Mouse (Mus musculus): ENCODE measurements around the gene Mrpl58.

Gene Mrpl58

GRCm38 (mm10) chr11:115403338-115404124 is at the start of gene Mrpl58:
TSS of gene Mrpl58 (plus strand) at chr11:115403752.
- DNase-seq (ENCODE audit: inconsistent age in 2 of 2, low spot score in 1 of 2): peak; percentile 89 to 97

GRCm38 (mm10) chr11:115354183-115354582 is 49.4 kb upstream of the Mrpl58 start:
- DNase-seq (ENCODE audit: inconsistent age in 2 of 2, low spot score in 1 of 2): peak; percentile 73 to 85

GRCm38 (mm10) chr11:115358468-115358867 is 45.1 kb upstream of the Mrpl58 start:
- peak; percentile 68 to 92 for DNase-seq (ENCODE audit: inconsistent age in 2 of 2, low spot score in 1 of 2)

DNA sequence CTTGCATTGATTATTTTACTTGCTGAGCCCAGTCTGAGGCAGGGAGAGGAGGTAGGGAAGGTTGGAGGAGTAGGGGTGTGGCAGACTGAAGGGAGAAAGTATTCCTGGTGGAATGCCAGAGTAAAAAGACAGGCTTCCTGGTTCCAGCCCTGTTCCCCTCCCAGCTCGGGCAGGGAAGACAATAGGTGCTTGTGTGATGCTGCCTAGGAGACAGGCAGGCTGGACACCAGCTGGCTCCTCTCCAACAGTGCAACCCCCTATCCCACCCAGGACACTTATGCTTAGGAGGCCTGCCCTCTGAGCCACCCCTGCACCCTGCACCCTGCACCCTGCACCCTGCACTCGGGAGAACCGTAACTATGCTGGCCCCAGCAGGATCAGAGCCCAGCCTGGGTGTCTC is 44.3 kb upstream of the Mrpl58 start:
- DNase-seq (ENCODE audit: inconsistent age in 2 of 2, low spot score in 1 of 2): no peak

- no peak for DNase-seq (ENCODE audit: inconsistent age in 2 of 2, low spot score in 1 of 2)
Measured at GRCm38 (mm10) chr11:115359726-115360125, 43.8 kb upstream of the Mrpl58 start.

DNA sequence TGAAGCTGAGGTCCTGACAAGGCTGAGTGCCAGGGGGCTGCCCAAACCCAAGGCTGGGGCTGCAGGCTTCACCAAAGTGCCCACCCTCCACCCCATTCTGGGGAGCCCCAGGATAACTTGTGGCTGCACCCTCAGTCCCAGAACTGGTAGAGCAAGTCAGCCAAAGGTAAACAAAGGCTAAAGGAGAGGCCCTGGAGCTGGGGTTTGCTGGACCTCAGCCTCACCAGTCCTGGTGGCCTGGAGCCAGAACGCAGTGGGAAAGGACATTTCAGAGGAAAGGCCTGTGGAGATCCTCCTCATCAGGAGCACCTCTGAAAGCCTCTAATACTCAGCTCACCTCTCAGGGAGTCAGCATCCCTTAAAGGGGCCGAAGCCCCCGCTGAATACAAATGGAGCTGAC is 39.4 kb upstream of the Mrpl58 start:
- no peak for DNase-seq (ENCODE audit: inconsistent age in 2 of 2, low spot score in 1 of 2)

DNA sequence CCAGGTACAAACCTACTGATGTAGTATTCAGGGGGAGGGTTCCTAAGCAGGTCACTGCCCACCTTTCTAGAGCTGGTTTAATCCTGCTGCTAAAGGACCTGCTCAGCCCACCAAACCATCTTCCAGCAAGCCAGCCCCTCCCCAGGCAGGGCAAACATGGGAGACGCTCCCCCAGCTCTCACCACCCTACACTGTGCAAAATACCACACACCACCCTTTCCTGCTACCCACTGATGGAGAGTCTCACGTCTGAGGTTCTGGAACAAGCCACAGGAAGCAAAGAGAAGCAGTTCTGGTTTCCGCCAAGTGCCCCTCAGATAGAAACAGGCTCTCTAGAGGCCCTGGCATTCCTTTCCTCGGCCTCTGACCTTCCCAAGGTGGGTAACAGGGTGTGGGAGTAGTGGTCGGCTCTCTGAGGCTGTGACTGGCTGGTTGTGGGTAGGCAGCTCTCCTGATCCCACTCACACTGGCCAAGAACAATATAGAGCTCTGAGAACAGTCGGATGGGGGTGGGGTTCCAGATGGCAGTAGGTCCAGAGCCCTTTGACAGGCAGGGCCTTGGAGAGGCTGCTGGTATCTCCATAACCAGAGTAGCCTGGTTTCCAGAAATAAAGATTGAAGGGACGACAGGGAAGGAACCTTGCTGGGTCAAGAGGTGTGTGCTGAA is 37.4 kb upstream of the Mrpl58 start:
- DNase-seq (ENCODE audit: inconsistent age in 2 of 2, low spot score in 1 of 2): peak in 1 of 2 experiments; percentile 49

- DNase-seq (ENCODE audit: inconsistent age in 2 of 2, low spot score in 1 of 2): peak; percentile 51 to 75
Measured at GRCm38 (mm10) chr11:115366706-115367394, 36.7 kb upstream of the Mrpl58 start.

DNA sequence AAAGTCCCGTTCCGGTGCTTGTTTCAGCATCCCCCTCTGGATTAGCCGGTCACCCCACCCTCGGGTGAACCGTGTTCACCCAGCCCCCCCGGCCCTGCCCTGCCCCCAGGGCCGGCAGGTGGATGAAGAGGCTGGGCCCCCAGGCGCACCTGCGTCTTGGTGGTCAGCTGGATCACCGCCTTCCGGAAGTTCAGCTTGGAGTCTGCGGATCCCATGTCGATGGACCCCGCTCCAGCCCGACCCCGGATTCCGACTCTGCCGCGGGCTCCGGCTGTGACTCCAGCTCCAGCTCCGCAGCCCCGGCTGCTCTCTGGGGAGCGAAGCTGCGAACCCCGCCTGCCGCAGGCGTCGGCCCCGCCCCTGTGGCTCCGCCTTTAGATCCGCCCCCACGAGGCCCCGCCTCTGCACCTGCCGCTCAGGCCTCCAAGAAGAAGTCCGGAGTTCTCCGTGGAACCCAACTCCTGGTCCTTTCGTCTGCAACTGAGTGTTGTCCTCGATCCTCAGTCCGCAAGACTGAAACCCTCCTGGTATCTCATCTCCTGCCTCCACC is 36.1 kb upstream of the Mrpl58 start, which contains the start of gene Hid1:
Hid1 (minus strand) TSS at position 362 of the 550 bp plus-strand sequence.
- peak; percentile 92 to 96 for DNase-seq (ENCODE audit: inconsistent age in 2 of 2, low spot score in 1 of 2)

DNA sequence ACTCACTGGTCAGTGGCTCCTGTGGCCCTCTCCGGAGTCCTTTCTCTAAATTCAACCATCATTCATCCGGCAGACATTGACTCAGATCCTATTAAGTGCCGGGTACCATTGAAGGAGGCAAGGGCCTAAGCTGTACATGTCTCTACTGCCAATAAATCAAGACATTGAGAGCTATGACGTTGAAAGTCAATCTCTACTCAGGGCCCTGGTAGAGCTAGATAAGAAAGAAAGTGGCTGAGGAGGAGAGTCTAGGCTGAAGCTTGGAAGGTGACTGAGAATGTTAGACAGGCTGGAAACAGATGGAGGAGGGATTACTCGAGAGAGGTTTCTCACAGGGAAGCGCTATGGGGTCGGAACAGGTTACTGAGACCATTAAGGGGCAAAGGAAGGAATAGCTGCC is 33.2 kb upstream of the Mrpl58 start:
- DNase-seq (ENCODE audit: inconsistent age in 2 of 2, low spot score in 1 of 2): no peak

DNA sequence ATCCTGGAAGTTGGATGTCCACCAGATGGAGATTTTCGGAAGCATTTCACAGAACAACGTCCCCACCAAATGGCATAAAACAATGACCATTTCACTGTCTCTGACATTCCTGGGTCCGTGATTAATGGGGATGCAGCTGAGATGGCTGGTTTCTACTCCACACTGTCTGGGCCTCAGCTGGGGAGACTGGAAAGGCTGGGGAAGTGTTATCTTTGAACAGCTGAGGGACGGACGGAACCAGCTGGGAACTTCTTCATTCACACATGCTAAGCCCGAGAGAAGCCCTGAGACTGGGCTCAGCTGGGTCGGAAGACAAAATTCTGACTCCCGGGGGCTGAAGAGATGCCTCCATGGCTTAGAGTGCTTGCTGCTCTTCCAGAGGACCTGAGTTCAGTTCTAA is 32.2 kb upstream of the Mrpl58 start:
- no peak for DNase-seq (ENCODE audit: inconsistent age in 2 of 2, low spot score in 1 of 2)

DNA sequence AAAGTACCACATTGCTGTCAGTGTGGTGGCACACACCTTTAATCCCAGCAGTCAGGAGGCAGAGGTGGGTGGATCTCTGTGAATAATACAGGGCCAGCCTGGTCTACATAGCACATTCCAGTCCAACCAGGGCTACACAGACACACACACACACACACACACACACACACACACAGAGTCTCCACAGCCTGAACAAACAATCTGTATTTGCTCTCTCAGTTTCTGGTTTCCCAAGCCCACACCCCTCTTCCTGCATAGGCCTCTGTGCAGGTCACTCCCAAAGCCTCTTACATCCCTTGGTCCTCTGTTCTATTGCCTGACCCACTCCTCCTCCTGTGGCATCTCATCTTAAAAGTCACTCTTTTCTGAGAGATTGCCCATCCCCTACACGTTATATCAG is 31.5 kb upstream of the Mrpl58 start:
- no peak for DNase-seq (ENCODE audit: inconsistent age in 2 of 2, low spot score in 1 of 2)

DNA sequence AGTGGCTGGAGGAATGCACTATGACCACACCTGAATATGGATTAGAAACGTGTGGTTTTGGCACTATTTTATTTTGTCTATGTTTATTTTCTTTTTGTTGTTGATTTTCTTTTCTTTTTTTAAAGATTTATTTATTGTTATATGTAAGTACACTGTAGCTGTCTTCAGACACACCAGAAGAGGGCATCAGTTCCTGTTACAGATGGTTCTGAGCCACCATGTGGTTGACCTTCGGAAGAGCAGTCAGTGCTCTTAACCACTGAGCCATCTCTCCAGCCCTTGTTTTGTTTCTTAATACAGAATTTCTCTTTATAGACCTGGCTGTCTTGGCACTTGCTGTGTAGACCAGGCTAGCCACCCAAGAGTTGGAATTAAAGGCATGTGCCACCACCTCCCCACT is 30.8 kb upstream of the Mrpl58 start:
- no peak for DNase-seq (ENCODE audit: inconsistent age in 2 of 2, low spot score in 1 of 2)

DNA sequence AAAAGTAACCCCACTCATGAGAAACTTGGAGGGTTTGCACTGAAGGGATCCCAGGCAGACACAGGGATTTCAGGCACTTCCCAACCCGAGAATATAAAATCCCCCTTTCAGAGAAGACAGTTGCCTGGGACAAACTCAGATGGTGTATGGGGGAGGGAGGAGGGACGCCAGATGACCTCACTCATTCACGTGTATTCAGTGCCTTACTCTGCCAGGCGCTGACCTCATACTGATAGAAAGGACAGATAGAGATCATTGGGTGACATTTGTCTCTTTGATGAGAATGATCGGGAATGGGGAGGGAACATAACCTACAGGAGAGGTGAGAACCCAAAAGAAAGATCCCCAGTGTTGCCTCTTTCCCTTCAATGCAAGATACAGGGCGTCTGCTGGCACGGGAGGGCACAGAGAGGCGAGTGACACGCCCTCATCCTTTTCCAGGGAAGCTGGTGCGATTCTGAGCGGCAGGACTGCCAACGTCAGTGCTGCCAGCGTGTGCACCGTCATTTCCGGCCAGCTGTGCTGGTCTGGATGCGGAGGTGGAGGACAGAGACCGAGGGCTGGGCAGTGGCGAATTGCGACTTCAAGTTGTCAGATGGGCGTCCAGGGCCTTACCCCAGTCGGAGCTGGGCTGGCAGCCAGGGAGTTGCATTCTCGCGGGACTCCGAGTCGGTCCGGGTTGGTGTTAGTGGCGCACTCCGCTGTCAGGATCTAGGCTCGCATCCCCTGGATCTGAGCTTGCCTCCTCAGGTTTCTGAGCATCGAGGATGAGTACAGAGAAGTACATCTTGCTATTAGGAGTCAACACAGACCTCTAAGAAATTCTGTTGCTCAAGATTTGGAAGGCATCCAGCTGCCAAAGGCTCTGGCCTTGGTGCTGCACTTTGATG is 29.5 kb upstream of the Mrpl58 start:
- DNase-seq (ENCODE audit: inconsistent age in 2 of 2, low spot score in 1 of 2): peak; percentile 86 to 95

GRCm38 (mm10) chr11:115374695-115375425 is 28.7 kb upstream of the Mrpl58 start:
- DNase-seq (ENCODE audit: inconsistent age in 2 of 2, low spot score in 1 of 2): no peak

DNA sequence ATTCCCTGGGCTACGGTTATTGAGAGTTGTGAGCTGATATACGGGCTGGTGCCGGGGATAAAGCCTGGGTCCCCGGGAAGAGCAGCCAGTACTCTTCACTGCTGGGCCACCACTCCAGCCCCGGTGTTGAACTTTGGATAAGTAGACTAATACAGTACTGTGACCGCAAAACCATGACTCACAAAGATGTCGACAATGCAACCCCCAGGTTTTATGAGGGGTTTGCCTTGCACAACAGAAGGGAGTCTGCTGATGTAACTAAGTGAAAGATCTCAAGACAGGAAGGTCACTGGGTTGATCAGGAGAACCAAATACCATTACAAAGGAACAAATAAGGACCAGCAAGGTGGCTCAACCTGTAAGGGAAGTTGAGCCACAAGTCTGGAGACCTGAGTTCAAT is 26.8 kb upstream of the Mrpl58 start:
- DNase-seq (ENCODE audit: inconsistent age in 2 of 2, low spot score in 1 of 2): no peak

GRCm38 (mm10) chr11:115377254-115377653 is 26.3 kb upstream of the Mrpl58 start:
- no peak for DNase-seq (ENCODE audit: inconsistent age in 2 of 2, low spot score in 1 of 2)

DNA sequence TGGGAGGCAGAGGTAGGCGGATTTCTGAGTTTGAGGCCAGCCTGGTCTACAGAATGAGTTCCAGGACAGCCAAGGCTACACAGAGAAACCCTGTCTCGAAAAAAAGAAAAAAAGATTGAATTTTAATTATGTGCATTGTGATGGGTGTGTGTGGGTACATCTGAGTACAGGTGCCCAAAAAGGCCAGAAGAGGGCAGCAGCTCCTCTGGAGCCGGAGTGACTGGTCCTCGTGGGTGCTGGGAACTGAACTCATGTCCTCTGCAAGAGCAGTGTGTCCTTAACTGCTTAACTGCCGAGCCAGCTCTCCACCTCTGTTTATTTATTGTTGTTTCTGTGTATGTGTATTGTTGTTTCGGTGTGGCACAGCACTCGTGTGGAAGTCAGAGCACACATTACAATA is 25.7 kb upstream of the Mrpl58 start:
- no peak for DNase-seq (ENCODE audit: inconsistent age in 2 of 2, low spot score in 1 of 2)

DNA sequence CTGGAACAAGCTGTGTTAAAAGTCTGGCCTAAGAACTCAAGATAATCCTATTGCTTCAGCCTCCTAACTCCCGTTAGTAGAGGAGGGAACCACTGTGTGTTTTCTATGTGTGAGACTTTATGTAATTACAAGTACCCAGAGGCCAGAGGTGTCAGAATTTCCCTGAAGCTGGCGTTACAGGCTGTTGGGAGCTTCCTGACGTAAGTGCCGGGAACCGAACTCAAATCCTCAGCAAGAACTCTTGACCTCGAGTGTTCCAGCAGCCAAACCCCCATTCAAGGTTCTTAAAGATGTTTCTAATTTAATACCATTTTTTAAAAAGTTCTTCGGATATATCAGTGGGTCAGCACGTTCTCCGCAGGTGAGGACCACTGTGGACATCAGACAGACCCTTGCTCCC is 22.3 kb upstream of the Mrpl58 start:
- DNase-seq (ENCODE audit: inconsistent age in 2 of 2, low spot score in 1 of 2): no peak

All from adrenal gland, adult (tissue).